Mouse (Mus musculus) liver, adult 2 months (tissue): Measurements from ENCODE around the gene E130308A19Rik.

Source experiments
- CTCF ChIP-seq: fragments of 200-500 bp; IDR thresholded peaks from 2 replicates; pipeline ENCODE4 v1.5.1; 2011; ENCODE audit warnings: low read depth, low read length, control low read depth
- POLR2A ChIP-seq: fragments of 200-500 bp; IDR thresholded peaks from 2 replicates; pipeline ENCODE4 v1.6.1; 2011; ENCODE audit warnings: low read length, control low read depth; ENCODE audit not compliant: insufficient read depth; ENCODE audit errors: extremely low read depth

DNA sequence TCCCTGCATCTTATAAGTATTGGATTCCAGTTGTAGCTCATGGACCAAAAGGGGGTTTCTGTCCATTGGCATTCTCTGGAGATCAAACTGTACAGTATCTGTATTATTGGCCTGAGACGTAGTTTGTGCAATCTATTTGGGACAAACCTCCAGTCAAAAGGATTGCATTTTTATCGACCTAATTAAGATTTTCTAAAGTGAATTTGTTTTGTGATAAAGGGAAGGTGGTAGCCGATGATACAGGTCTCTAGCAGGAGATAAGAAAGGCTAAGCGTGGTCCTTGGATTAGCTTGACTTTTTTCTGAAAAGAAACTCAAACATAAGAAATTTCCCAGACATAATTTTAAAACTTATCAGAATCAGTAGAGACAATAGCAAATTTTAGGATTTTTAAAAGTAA, 99.6 kb downstream of the E130308A19Rik start:
- no peak for TF ChIP-seq CTCF
- no peak for TF ChIP-seq POLR2A
